Mouse (Mus musculus): ENCODE results near the gene Serpinb3c. TPM values are rescaled to one million over a fixed set of nuclear protein-coding genes. Genes with fewer than 3 reads are reported as not detected.
"Not testable (repeated sequence)": the region's sequence is repeated elsewhere in the genome, so short reads cannot be mapped to it uniquely, and the experiment has no call there.

Serpinb3c gene
- polyA plus RNA-seq (2015; fragmentation: Nextera tagmentation; extraction: Ambion mirVana), result not detected in 2 replicates

GRCm38 (mm10) chr1:107278261-107278660 lies at the start of gene Serpinb3c, which contains the start of gene Serpinb3b:
TSS of gene Serpinb3c (minus strand) at chr1:107278371.
TSS of gene Serpinb3b (minus strand) at chr1:107278361.
- not testable (repeated sequence) for ATAC-seq (ENCODE audit: low read depth); H3K27me3 ChIP-seq; H3K9ac ChIP-seq; H3K4me3 ChIP-seq; H3K27ac ChIP-seq (replicated peaks); H3K4me2 ChIP-seq; H3K4me1 ChIP-seq (replicated peaks); H3K36me3 ChIP-seq; H3K9me3 ChIP-seq

GRCm38 (mm10) chr1:107243170-107243569 lies 35.0 kb downstream of the Serpinb3c start:
- H3K4me3 ChIP-seq; H3K9ac ChIP-seq; H3K27me3 ChIP-seq; H3K9me3 ChIP-seq; ATAC-seq (ENCODE audit: low read depth); H3K36me3 ChIP-seq; H3K27ac ChIP-seq (replicated peaks); H3K4me1 ChIP-seq (replicated peaks); H3K4me2 ChIP-seq: not testable (repeated sequence)
- WGBS, result 59% methylated on average over 3 of the region's 3 CpGs

Other genes starting within 250 kb of the Serpinb3c start
- not detected in 2 replicates for gene Serpinb3a, start 226.1 kb downstream of the Serpinb3c start, polyA plus RNA-seq (2015; fragmentation: Nextera tagmentation; extraction: Ambion mirVana)
- gene Serpinb3d, start 194.9 kb downstream of the Serpinb3c start, polyA plus RNA-seq (2015; fragmentation: Nextera tagmentation; extraction: Ambion mirVana), result not detected in 2 replicates
- not detected in 2 replicates for gene Serpinb3b, start within 50 bp of the Serpinb3c start, polyA plus RNA-seq (2015; fragmentation: Nextera tagmentation; extraction: Ambion mirVana)
- gene Serpinb11, start 82.8 kb upstream of the Serpinb3c start, polyA plus RNA-seq (2015; fragmentation: Nextera tagmentation; extraction: Ambion mirVana), result not detected in 2 replicates
- gene Serpinb7, start 121.3 kb upstream of the Serpinb3c start, polyA plus RNA-seq (2015; fragmentation: Nextera tagmentation; extraction: Ambion mirVana), result not detected in 2 replicates
- 0.32 and 0.47 TPM in 2 replicates for gene Serpinb2, start 233.1 kb upstream of the Serpinb3c start, polyA plus RNA-seq (2015; fragmentation: Nextera tagmentation; extraction: Ambion mirVana)